Mouse (Mus musculus) retina, embryonic 14.5 days (tissue): ENCODE measurements around the gene Pde4b.

Source experiments
- DNase-seq: peaks from one replicate; pipeline ENCODE4 v3.0.0-alpha.2; 2015; ENCODE audit warnings: low spot score

The Pde4b gene

GRCm38 (mm10) chr4:102290052-102290734 is 202.8 kb downstream of the Pde4b start:
- no peak for DNase-seq

GRCm38 (mm10) chr4:102297558-102297957 is 210.2 kb downstream of the Pde4b start:
- DNase-seq, result no peak

- DNase-seq, result no peak
These were observed 215.2 kb downstream of the Pde4b start for GRCm38 (mm10) chr4:102302568-102302967.

GRCm38 (mm10) chr4:102307661-102308297 is 220.4 kb downstream of the Pde4b start:
- DNase-seq, result no peak

- DNase-seq, result no peak
These were observed 223.3 kb downstream of the Pde4b start for GRCm38 (mm10) chr4:102310630-102311029.

GRCm38 (mm10) chr4:102316011-102316410 is 228.7 kb downstream of the Pde4b start:
- DNase-seq, result no peak

- no peak for DNase-seq
These were observed 229.4 kb downstream of the Pde4b start for GRCm38 (mm10) chr4:102316699-102317285.

- DNase-seq, result no peak
These were observed 231.3 kb downstream of the Pde4b start for GRCm38 (mm10) chr4:102318596-102318995.

GRCm38 (mm10) chr4:102321340-102321739 is 234.0 kb downstream of the Pde4b start:
- DNase-seq, result no peak

- DNase-seq, result no peak
These were observed 245.0 kb downstream of the Pde4b start for GRCm38 (mm10) chr4:102332386-102332785.

- no peak for DNase-seq
These were observed 245.5 kb downstream of the Pde4b start for GRCm38 (mm10) chr4:102332885-102333284.

- no peak for DNase-seq
These were observed 259.7 kb downstream of the Pde4b start for GRCm38 (mm10) chr4:102346911-102347492.

GRCm38 (mm10) chr4:102351476-102352475 is 264.4 kb downstream of the Pde4b start:
- DNase-seq, result peak; percentile 11

GRCm38 (mm10) chr4:102353641-102354403 is 266.5 kb downstream of the Pde4b start:
- no peak for DNase-seq

- no peak for DNase-seq
These were observed 280.9 kb downstream of the Pde4b start for GRCm38 (mm10) chr4:102368105-102368735.

GRCm38 (mm10) chr4:102374614-102375013 is 287.3 kb downstream of the Pde4b start:
- DNase-seq, result no peak

- no peak for DNase-seq
These were observed 295.6 kb downstream of the Pde4b start for GRCm38 (mm10) chr4:102382763-102383505.

GRCm38 (mm10) chr4:102393605-102394004 is 306.3 kb downstream of the Pde4b start:
- no peak for DNase-seq

- DNase-seq, result no peak
These were observed 310.0 kb downstream of the Pde4b start for GRCm38 (mm10) chr4:102397334-102397733.

- no peak for DNase-seq
These were observed 311.2 kb downstream of the Pde4b start for GRCm38 (mm10) chr4:102398512-102398911.
